Mouse (Mus musculus) bone marrow macrophage, adult 2 months (primary cell): ENCODE measurements at regions not wholly inside any gene's neighbourhood (a gene's known extent, or its start where the extent isn't known, plus 50 kb on each side); places are given as distances from the start of the nearest gene placed in this dataset.

Experiments used
- CTCF ChIP-seq: IDR thresholded peaks from 2 replicates; pipeline ENCODE4 v1.5.1; 2012; ENCODE audit warnings: low read depth, mild to moderate bottlenecking, low read length, moderate library complexity
- POLR2A ChIP-seq: IDR thresholded peaks from 2 replicates; pipeline ENCODE4 v1.6.1; 2012; ENCODE audit warnings: mild to moderate bottlenecking, low read depth, low read length, borderline replicate concordance

DNA sequence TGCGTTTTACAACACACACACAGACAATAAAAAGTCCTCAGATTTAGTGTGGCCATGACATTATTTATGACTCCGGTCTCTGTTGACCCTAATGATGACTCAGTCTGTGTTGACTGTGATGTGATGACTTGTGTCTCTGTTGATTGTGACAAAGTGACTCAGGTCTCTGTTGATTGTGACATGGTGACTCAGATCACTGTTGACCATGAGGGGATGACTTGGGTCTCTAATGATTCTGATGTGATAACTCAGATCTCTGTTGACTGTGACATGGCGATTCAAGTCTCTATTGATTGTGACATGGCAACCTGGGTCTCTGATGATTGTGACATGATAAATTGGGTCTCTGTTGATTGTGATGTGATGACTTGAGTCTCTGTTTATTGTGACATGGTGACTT lies 405.0 kb downstream of the Gpat3 start:
- TF ChIP-seq CTCF (no peak), POLR2A (no peak)
